Mouse (Mus musculus): ENCODE results near the gene Itpripl1.
"Not testable (repeated sequence)": the region's sequence is repeated elsewhere in the genome, so short reads cannot be mapped to it uniquely, and the experiment has no call there.

GRCm38 (mm10) chr2:127135255-127135654 lies 8.0 kb downstream of the Itpripl1 start:
- not testable (repeated sequence) for TF ChIP-seq POLR2A (IDR thresholded peaks at IDR 0.05; ENCODE audit: insufficient read depth, low read depth, low read length)
- TF ChIP-seq CTCF (IDR thresholded peaks at IDR 0.05) = peak; percentile 32
